Comparison of ENCODE assay signal across 18 mouse cellular contexts in genomic region chr3:157217794-157218193, GRCm38 (mm10).
DNase-seq lines count a peak whose midpoint lies in the region; ATAC-seq and TF ChIP-seq lines count a peak whose summit lies in the region.
"Had no signal": no experiment of that assay in that cellular context is flagged by ENCODE, and none has a peak within 500 bp of the region (broad histone marks: within the 10 kb centered on the region; RNA-seq: fewer than 3 reads in every experiment).

No protein-coding gene starts in this region.

- H3K27me3 ChIP-seq in hindbrain, embryonic 14.5 days (ENCODE audit: control insufficient read depth, insufficient read depth, low read length) = no peaks in the 10 kb centered on the region
- H3K27me3 ChIP-seq in midbrain, embryonic 14.5 days (ENCODE audit: control insufficient read depth, insufficient read depth, low read length) = no peaks in the 10 kb centered on the region
- H3K27me3 ChIP-seq: CH12.LX; embryonic facial prominence, embryonic 12.5 days; heart, embryonic 15.5 days had no signal

- H3K9ac ChIP-seq in hindbrain, embryonic 14.5 days = no peak overlapping the region
- no peak overlapping the region; the same call in 1 of the 2 replicates for H3K9ac ChIP-seq in midbrain, embryonic 14.5 days (replicated peaks; ENCODE audit: low read length)
- H3K9ac ChIP-seq: embryonic facial prominence, embryonic 12.5 days; heart, embryonic 15.5 days had no signal

- H3K27ac ChIP-seq in hindbrain, embryonic 14.5 days = peak overlapping the region; percentile 32; the same call in 1 of the 2 replicates
- H3K27ac ChIP-seq in midbrain, embryonic 14.5 days (replicated peaks; ENCODE audit: low read depth, low read length) = peak overlapping the region; percentile 57
- H3K27ac ChIP-seq: embryonic facial prominence, embryonic 12.5 days; heart, embryonic 15.5 days had no signal

- no peaks in the 10 kb centered on the region for H3K36me3 ChIP-seq in hindbrain, embryonic 14.5 days (replicated peaks; ENCODE audit: control insufficient read depth, insufficient read depth)
- no peaks in the 10 kb centered on the region for H3K36me3 ChIP-seq in midbrain, embryonic 14.5 days (ENCODE audit: control insufficient read depth, insufficient read depth, low read length)
- H3K36me3 ChIP-seq: embryonic facial prominence, embryonic 12.5 days; heart, embryonic 15.5 days had no signal

- no peaks in the 10 kb centered on the region for H3K9me3 ChIP-seq in hindbrain, embryonic 14.5 days (ENCODE audit: control insufficient read depth, low read length)
- H3K9me3 ChIP-seq in midbrain, embryonic 14.5 days (ENCODE audit: control insufficient read depth, low read length) = no peaks in the 10 kb centered on the region
- H3K9me3 ChIP-seq: embryonic facial prominence, embryonic 12.5 days; heart, embryonic 15.5 days had no signal

- TF ChIP-seq CTCF in brain, embryonic 14.5 days (IDR thresholded peaks at IDR 0.05; ENCODE audit: borderline replicate concordance, extremely low read depth, insufficient read depth, insufficient read length) = no peak

- H3K4me1 ChIP-seq in hindbrain, embryonic 14.5 days (replicated peaks; ENCODE audit: control insufficient read depth, insufficient read depth, low read length) = peaks cover 26% of the 10 kb centered on the region
- peaks cover 31% of the 10 kb centered on the region for H3K4me1 ChIP-seq in midbrain, embryonic 14.5 days (ENCODE audit: control insufficient read depth, insufficient read depth, low read length)
- H3K4me1 ChIP-seq: embryonic facial prominence, embryonic 12.5 days; heart, embryonic 15.5 days had no signal

- ATAC-seq in frontal cortex, adult (ENCODE audit: low TSS enrichment) = peak; percentile 58; the same call in 1 of the 2 replicates
- ATAC-seq in hindbrain, embryonic 14.5 days (ENCODE audit: low FRiP score) = no peak
- ATAC-seq in midbrain, embryonic 14.5 days (ENCODE audit: low FRiP score, low TSS enrichment) = peak; percentile 32; the same call in 1 of the 2 replicates

- H3K4me3 ChIP-seq in hindbrain, embryonic 14.5 days (replicated peaks; ENCODE audit: low read length) = no peak overlapping the region
- no peak overlapping the region for H3K4me3 ChIP-seq in midbrain, embryonic 14.5 days (replicated peaks; ENCODE audit: low read depth, low read length)
- H3K4me3 ChIP-seq: embryonic facial prominence, embryonic 12.5 days; heart, embryonic 15.5 days had no signal

- TF ChIP-seq POLR2A in brain, embryonic 14.5 days (IDR thresholded peaks at IDR 0.05; ENCODE audit: borderline replicate concordance, extremely low read depth, insufficient read depth, insufficient read length, poor library complexity, severe bottlenecking) = no peak

- H3K4me2 ChIP-seq in hindbrain, embryonic 14.5 days (replicated peaks) = no peak overlapping the region
- H3K4me2 ChIP-seq in midbrain, embryonic 14.5 days (ENCODE audit: low read length) = no peak overlapping the region
- H3K4me2 ChIP-seq: embryonic facial prominence, embryonic 12.5 days; heart, embryonic 15.5 days had no signal

- no peak for DNase-seq in frontal cortex, postnatal 25 days (ENCODE audit: low spot score in 2 of 2)
- peak; percentile 64 for DNase-seq in brain, embryonic 14.5 days (ENCODE audit: low read depth)
- no peak for DNase-seq in hindbrain, embryonic 14.5 days (ENCODE audit: low spot score)
- peak; percentile 56 for DNase-seq in midbrain, embryonic 14.5 days
- DNase-seq in gastrocnemius, adult 18-20 months (ENCODE audit: low spot score) = no peak
- no peak for DNase-seq in cerebellum, adult 11 months
- DNase-seq in testis, postnatal 14 days (ENCODE audit: low spot score) = no peak
- DNase-seq: cerebellum, adult 18-20 months; heart, adult 18-20 months; kidney, adult 8-10 months; kidney, postnatal 25 days; lung, adult 2 months; lung, postnatal 4 days; thymus, adult 2 months had no signal

- WGBS in hindbrain, embryonic 14.5 days = 28% methylated on average over 2 of the region's 2 CpGs
- WGBS in midbrain, embryonic 14.5 days = 11% methylated on average over 2 of the region's 2 CpGs

Comparison
In these comparisons a context has a peak if more than half of its experiments do, and no peak if none do; other contexts are left out.
1. DNase-seq: peak in brain, embryonic 14.5 days (single experiment) and midbrain, embryonic 14.5 days (single experiment); none in frontal cortex, postnatal 25 days (0 of 2), hindbrain, embryonic 14.5 days (single experiment), gastrocnemius, adult 18-20 months (single experiment), cerebellum, adult 11 months (single experiment) and testis, postnatal 14 days (single experiment).